Mouse (Mus musculus) 3134 (cell line): ENCODE measurements at regions not wholly inside any gene's neighbourhood (a gene's known extent, or its start where the extent isn't known, plus 50 kb on each side); places are given as distances from the start of the nearest gene placed in this dataset.

Source experiments
- DNase-seq: peaks from one replicate; pipeline ENCODE4 v3.0.0-alpha.2; 2011; ENCODE audit warnings: low spot score; ENCODE audit not compliant: insufficient read length; ENCODE audit errors: extremely low read depth

DNA sequence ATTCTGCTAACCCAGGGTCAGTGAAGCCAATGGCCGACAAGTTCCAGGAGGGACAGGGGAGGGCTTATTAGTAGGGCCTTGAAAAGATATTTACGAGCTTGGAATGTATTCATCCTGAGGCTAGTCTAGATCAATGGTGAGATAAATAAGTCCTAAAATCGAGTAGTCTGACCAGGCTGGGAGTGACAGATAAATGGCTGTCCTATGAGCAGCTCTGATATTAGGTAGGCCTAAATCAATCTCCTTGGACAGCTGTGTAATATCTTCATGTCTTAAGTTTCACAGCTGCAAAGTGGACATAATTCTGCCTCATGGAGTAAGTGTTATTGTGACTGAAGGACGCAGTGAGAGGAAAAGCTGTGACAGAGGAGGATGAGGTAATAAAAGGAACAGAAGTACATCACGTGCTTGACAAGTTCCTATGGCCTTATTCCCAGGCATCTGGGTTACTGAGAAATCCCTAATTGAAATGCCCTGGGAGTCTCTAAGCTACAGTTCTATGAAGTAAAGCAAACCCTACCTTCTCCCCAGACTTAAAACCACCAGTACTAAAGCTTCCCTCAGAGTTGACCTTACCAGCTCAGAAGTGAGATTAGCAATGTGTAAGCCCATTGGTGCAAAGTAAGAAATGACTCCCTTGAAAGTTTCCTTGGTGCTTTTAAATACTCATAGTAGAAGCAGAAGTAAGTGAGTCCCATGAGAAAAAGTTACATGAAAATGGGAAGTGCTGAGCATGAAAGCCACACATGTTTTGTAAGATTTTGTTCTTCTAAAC lies 123.3 kb upstream of the Itga4 start:
- no peak for DNase-seq

DNA sequence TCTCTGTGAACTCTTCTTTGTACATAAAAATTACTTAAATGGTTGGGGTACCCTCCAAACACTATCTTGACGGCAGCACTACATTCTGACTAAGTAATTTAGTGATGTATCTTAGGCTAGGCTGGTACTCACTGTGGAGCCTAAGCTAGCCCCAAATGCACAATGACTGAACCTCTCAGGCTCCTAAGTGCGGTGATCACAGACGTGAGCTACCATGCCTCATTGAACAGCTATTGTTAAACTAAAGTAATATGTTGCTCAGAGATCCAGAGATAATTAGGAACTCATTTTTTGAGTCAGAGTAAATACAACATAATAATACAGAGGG lies 122.7 kb upstream of the Itga4 start:
- DNase-seq = no peak

DNA sequence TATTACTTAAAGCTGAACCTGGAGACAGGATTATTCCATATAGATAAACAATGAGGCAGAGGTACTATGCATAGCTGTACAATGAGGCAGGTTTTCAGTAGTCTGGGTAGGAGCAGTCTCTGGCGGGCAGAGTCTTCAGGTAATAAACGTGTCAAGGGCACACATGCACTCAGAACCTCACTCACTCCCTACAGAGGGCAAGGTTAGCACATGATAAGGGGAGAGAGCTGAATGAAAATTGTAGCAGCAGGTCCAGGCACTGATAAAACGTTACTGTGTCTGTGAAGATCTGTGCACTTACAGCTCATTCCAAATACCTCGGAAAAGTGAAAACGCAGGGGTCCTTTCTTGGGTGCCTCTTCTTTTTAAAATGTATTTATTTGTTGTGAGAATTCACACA lies 120.9 kb upstream of the Itga4 start:
- no peak for DNase-seq

DNA sequence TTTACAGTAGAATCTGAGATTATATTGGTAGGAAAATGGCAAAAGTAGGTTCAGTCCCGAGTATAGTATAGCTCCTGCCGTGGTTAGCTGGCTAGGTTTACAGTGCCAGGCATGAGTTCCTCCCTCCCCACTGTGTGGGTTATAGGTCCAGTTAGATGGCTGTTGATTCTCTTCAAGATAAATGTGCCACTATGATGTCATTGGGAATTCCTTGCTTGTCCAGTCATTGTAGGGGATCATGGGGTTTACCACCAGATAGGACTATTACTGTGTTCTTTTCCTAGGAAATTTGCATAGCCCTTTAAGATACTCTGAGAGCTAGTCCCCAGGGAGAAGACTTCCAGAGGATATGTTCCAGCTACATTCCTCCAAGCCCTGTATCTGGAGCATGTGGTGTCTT lies 119.2 kb upstream of the Itga4 start:
- no peak for DNase-seq

DNA sequence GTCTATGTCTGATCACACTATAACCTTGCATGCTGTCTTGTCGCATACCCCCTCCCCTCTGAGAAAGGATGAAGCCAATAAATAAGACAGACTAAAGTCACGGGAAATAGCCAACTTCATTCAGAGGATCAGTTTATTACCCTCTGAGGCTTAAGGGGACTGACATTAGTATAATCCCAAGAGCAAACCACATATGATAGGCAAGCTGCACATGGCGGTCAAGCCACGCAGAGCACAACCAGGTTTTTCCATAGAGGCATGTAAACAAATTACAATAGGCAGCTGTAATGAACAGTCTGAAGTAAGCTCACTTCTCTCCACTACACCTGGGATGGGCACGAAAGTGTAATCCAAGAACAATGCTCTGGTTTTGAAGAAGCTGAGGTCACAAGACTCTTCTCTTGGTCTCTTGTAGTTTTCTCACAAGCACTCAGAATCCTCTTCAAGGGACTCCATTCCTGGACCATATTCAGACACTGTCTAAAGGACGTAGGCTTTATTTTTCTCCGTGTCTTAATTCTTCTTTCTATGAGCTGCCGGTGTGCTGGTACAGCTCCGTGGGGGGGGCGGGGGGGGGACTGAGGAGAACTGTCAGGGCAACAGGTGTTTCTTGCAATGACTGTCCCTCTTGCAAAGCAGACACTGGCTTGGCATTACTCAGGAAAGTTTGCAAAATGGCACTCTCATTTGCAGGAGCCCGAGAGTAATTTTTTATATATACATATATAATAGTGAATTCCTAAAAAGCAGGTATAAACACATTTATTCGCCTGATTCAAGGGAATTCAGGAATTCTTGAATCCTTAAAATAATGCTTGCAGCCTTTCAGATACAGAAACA lies 118.4 kb upstream of the Itga4 start:
- DNase-seq = no peak

DNA sequence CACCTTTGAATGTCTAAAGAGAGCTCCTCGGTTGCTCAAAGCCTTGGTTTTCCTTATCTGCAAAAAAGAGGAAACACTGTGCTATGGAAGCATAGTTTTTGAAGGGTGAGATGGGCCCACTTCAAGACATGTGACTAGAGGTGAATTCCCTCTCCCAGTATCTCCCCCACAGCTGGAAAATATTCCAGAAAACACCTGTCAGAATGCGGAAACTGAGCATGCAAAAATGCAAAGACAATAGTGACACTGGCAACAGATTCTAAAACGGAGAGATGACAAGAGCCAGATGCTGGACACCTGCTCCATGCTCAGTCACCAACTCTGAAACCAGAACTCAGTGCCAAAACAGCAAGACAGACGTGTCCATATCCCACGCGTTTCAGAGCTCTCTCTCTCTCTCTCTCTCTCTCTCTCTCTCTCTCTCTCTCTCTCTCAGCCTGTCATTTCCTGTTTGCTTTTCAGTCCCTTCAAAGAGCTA lies 117.5 kb upstream of the Itga4 start:
- no peak for DNase-seq

DNA sequence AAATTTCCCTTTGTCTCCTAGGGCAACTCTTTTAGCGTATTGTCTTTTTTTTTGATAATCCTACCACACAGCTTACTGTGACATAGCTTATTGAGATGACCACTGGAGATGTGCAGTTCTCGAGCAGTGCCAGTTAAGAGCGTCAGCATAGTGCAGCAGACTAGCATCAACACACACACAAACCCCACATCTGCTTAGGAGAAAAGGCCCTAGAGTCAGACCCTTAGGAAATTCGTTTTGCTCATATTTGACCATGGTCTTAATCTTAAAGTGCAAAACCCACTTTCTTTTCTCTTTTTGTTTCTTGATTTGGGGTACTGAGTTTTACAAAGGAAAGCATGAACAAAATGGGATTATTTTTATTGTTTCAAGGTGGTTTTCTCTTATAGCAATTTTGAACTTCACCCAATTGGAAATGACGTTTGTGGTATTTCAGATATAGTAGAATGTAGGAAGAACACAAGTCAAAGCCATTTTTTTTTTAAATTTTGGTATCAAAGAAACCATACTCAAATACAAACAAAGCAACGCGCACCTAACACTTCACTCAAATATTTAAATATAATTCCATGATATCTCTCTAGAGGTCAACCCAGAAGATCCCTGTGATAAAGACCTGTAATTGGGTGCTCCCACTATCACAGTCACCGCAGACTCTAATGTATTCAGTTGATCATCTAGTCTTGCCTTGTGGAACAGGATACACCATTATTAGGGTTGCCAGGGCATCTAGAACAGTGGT lies 116.7 kb upstream of the Itga4 start:
- no peak for DNase-seq

DNA sequence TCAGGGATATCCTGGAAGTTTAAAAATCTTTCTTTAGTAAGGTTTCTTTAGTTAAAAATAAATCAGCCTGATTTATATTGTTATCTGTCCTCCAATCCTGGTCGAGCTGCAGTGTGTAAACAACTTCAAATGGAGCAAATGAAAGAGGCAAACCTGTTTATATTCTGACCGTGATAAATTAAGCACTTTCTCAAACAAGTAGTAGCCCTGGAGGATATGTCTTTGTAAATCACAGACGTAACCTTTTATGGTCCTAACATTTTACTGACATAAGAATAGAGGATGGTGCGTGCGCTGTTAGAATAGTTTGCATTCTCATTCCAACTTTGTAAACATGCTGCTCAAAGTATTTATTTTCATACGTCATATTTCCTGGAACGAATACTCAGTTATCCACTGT lies 113.3 kb upstream of the Itga4 start:
- no peak for DNase-seq

DNA sequence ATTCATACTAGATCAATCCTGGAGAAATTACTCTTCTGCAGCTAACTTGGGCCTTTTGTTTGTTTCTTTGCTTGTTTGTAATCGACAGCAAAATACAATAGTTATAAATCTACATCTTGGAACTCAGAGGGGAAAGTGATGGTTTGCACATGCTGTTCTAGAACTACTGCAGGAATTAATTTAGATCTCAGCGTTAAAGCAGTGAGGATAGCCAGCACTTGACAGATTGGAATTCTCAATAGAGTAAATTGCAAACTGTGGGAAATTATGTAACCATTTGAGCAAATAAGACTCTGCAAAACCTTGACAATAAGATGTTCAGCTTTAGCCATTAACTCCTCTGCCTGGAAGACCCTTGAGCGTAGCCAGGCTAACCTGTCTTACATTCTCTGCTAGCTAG lies 112.0 kb upstream of the Itga4 start:
- DNase-seq = no peak

DNA sequence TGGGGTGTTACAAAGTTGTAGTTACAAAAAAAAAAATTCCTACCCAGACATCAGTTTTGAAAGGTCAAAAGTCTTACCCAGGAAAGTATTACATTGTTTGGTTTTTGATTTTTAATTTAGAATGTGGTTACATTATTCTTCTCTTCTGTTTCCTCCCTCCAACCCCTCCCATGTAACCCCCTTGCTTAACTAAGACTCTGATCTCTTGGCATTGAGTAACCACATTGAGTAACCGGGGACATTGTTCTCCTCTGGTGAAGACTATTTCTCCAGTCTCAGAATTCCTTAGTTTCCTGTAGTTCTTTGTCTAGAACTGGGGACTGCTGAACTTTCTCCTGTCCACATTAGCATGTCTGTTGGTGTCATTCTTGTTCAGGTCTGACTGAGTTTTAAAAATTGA lies 109.3 kb upstream of the Itga4 start:
- no peak for DNase-seq

DNA sequence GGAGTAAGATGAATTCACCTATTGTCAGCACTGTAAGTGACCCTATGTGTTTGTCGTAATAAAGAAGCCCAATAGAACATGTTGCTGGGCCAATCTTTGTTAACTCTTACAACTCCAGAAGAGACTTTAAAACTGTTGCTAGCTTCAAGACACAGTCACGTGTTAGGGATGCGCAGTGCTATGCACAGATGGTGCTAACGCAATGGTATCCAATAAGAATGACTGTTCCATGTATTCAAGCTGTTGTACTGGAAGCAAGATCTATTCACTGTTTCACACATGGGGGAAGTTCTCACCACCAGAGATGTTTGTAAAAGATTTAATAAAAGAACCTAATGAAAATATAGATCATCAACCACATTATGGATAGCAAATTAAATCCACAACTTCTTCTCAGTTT lies 108.7 kb upstream of the Itga4 start:
- DNase-seq = no peak

DNA sequence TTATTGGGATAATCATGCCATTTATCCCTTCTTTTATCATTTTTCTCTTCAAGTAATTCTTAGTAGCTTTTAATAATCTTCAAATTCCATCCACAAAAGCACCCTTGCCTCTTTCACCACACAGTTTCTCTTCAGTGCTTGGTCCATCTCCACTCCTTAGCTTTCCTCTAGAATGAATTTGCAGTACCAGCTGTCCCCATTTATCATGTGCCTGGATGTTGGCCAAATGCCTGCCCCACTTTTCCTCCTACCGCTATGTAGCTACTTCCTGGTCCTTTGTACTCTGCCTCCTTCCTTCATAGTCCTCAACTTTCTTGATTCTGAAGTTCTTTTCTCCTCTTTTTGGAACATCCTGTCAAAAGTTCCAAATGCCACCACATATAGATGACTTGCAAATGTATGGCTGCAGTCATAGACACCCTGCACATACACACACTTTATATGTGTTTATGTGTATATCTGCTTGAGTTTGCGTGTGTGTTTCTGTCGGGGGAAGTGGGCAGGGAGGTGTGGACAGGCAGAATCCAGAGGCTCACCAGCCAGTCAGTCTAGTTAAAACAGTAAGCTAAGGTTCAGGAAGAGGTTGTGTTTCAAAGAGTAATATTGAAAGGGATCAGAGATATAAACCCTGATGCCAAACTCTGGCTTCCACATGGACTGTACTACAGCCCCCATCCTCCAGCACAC lies 106.1 kb upstream of the Itga4 start:
- DNase-seq = no peak

DNA sequence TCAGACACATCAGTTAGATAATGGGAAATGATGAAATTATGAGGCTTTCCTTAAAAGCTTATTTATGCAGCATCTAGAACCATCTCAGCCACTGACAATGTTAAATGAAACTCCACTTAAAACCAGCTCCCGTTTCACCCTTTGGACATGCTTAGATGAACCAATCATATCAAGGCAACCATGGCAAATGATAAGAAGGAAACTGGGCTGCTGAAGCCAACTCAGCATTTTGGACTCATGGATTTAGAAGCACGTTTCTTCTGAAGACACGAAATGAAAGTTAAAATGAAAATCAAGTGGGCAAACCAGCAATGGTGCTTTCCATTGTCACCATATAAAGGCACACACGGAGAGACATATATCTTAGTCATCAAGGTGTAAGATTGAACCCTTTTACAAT lies 103.6 kb upstream of the Itga4 start:
- DNase-seq = no peak

DNA sequence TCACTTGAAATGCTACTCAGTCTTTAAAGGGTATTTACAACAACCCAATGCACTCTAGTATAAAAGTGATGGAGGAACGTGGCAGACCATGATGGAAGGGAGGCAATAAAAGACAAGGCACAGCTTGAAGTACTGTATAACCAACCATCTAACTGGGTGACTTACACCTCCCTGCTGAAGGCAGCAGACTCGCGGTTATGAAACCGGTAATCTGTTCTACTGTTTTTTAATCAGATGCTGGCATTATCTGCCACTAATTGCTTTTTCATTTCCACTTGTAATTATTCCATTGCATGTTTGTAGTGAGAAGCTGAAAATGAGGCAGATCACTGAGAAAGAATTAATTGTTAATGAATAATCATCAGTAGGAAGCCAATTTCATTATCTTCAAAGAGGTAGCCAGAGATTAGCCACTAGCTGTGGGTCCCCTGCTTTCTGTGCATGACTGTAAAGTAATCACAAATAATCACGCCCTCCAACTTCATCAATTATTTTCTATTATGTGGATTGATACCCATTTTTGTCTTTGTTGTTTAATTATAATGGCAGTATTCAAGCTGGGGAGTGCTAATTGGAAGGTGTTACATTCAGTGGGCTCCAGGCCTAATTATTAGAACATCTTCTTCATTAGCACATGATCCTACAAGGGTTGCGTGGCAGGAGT lies 103.1 kb upstream of the Itga4 start:
- DNase-seq = no peak

DNA sequence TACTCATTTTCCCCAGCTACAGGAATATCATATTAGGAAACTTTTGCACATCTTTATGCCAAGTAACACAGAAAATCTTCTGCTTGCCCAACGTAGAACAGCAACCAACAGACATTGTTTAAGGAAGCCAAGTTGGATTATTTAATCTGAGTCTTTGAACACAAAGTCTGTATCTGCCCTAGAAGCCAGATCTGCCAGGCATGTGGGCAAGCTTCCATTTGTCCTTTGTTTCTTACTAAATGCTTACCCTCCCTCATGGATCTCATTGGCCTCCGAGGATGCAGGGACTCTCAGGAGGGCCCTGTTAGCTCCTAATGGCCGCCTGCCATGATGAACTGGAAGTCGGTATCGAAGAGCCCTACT lies 102.5 kb upstream of the Itga4 start:
- no peak for DNase-seq

DNA sequence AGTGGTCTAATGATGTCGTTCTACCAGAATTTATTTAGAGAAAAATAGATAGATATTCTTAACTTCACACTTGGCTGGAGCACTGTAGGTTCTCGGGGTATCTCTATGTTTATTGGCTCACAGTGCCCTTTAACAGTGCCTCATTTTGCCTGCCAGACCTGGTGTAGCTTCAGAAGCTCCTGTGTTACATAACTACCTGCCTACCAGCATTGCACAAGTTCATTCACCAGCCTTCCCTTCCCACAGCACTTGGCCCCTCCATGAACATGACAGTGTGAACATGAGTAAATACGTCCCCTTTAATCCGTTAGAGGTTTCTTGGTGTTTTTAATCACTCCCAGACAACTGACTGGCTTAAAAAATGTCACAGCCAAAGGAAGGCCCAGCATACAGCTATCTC lies 102.2 kb upstream of the Itga4 start:
- DNase-seq = no peak

DNA sequence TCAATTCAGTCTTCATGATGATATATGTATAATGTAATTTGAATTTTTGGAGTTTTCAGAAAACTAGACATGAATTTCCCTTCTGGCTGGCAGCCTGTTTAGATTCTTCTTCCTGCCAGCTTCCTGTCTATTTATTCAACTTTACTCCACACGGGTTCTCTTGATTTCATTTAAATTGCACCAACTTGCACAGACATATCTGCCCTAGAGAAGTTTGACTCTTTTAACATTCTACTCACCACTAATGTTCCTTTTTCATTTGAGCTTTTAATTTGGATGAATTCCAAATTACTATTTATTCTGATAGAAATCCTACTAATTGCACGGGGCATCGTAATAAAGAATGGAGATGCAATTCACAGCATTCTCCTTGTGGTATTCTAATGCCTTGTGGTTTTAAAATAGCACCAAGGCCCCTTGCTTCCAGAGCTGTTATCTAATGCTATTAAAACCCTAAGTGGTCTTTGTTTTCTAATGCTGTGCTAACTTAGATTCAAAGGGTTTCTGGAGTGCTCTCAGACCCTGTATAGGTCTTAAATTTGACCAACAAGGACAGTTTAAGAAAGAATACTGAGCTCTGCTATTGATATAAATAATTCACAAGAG lies 96.7 kb upstream of the Itga4 start:
- no peak for DNase-seq

DNA sequence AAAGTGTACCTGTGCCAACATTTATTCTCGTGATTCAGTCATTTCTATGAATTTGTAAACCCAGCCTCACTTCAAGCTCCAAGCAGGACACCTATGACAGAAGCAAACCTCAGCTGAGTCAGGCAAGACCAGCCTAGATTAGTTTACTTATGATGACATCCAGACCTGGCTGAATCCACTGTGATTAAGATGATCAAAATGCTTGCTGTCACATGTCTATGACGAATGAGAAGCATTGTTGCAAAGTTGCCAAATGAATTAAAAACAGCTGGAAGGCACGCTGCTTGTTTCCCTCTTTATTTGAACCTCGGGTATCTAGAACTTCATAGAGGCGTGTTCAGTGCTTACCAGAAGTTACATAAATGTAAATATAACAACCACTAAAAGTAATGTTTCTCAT lies 95.9 kb upstream of the Itga4 start:
- DNase-seq = no peak

DNA sequence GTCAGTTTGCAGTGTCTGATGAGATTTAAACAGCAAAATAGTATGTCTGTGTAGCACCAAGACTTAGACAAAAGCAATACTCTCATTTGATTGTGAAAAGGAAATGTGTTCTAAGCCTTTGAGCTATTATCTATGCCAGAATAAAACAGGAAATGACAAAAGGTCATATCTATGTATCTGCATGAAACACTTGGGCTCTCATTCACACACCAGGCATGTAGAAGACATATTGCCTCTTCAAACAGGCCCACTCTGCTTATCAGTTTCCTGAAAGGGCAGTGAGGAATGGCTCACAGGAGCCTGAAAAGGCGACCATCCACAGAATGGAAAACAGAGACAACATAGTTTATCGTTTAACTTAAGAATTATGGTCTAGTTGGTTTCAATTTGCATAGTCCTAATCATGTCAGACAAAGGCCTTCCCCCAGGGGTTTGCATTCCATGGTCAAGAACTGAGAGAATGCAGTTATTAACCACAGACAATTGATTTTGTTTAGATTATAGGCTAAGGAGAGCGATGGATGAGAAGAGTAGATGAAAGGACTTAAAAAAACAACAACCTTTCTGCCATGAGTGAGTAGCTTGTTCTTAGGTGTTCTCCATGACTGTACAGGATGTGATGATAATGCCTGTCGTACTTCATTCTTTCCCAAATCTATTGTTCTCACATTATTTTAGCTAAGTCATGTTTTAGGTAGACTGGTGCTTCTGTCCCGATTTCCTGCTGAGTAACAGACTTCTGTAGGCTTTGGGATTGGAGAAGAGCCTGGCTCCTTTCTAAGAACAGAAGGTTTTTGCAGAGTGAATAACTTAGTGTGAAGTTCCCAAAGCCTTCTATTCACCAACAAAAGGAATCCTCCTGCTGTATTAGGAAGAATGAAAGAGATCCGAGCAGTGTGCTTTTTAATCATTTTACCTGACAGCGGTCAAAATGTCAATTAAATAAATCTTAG lies 82.0 kb upstream of the Itga4 start:
- DNase-seq = no peak
